Mouse (Mus musculus): ENCODE data around the gene Sdk2. TPM values are rescaled to one million over a fixed set of nuclear protein-coding genes. Genes with fewer than 3 reads are reported as not detected.

Gene Sdk2
- polyA plus RNA-seq, 1 experiment = 3.0 TPM

DNA sequence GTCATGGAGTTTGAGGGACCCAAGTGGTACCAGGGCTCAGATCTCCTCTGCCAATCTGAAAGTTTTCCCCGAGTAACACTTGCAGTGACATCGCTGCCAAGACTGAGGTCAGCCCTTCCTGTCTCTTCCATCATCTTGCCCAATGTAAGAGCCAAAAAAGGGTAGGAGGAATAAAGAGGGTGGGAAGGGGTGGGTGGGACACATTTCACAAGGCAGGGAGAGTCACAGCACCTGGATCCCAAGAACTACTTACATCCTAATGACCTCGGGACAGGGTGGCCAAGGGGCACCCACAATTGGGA lies 329.3 kb downstream of the Sdk2 start:
- no peak overlapping the region for H3K4me3 ChIP-seq (ENCODE audit: extremely low read depth, insufficient read depth, insufficient read length)
- no peak for DNase-seq (ENCODE audit: low read depth in 1 of 2, low spot score in 2 of 2)
- no peaks in the 10 kb centered on the region for H3K36me3 ChIP-seq (ENCODE audit: control insufficient read depth, insufficient read depth, low read length)
- H3K4me1 ChIP-seq (ENCODE audit: control insufficient read depth, insufficient read depth, insufficient read length) = peaks cover 9% of the 10 kb centered on the region; the same call in 1 of the 2 replicates
- no peaks in the 10 kb centered on the region for H3K27me3 ChIP-seq (ENCODE audit: control insufficient read depth, insufficient read depth, low read length)
- no peak overlapping the region for H3K27ac ChIP-seq (ENCODE audit: insufficient read depth, low read length)
- TF ChIP-seq CTCF (IDR thresholded peaks at IDR 0.05; ENCODE audit: extremely low read depth, insufficient read depth, insufficient read length, insufficient replicate concordance) = no peak
- TF ChIP-seq POLR2A (IDR thresholded peaks at IDR 0.05; ENCODE audit: low read depth, low read length) = no peak
- WGBS = 55% methylated on average over 3 of the region's 3 CpGs

DNA sequence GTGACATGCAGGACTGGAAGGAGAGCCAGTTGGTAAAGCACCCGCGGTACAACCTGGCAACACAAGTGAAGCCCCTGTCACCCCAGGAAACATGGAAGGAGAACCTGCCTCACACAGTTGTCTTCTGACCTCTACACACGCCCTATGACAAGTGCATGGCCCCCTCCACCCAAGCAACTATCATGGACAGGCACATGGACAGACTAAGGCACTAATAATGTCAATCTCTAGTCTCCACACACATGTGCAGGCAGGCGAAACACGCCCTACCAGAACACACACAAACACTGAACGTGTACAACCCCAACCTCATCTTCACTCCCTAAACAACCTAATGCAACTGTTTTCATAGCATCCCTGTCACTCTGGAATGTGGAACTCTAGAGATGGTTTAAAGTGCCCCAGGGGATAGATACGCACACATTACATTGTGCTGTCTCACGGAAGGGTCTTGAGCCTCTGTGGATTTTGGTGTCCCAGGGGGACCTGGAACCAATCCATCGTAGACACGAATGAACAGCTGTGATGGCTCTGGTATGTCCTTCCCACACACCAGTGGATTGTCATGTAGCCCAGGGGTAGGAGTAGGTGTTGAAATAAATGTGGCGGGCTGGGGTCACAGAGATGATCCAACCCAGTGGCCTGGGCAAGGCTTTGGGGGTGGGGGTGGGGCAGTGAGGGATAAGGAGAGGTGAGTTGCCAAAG lies 329.8 kb downstream of the Sdk2 start:
- H3K27ac ChIP-seq (ENCODE audit: insufficient read depth, low read length) = no peak overlapping the region
- DNase-seq (ENCODE audit: low read depth in 1 of 2, low spot score in 2 of 2) = no peak
- H3K27me3 ChIP-seq (ENCODE audit: control insufficient read depth, insufficient read depth, low read length) = no peaks in the 10 kb centered on the region
- 88% methylated on average over 11 of the region's 11 CpGs for WGBS
- no peaks in the 10 kb centered on the region for H3K36me3 ChIP-seq (ENCODE audit: control insufficient read depth, insufficient read depth, low read length)
- peaks cover 9% of the 10 kb centered on the region; the same call in 1 of the 2 replicates for H3K4me1 ChIP-seq (ENCODE audit: control insufficient read depth, insufficient read depth, insufficient read length)
- no peak overlapping the region for H3K4me3 ChIP-seq (ENCODE audit: extremely low read depth, insufficient read depth, insufficient read length)
- TF ChIP-seq POLR2A (IDR thresholded peaks at IDR 0.05; ENCODE audit: low read depth, low read length) (no peak), CTCF (IDR thresholded peaks at IDR 0.05; ENCODE audit: extremely low read depth, insufficient read depth, insufficient read length, insufficient replicate concordance) (no peak)

DNA sequence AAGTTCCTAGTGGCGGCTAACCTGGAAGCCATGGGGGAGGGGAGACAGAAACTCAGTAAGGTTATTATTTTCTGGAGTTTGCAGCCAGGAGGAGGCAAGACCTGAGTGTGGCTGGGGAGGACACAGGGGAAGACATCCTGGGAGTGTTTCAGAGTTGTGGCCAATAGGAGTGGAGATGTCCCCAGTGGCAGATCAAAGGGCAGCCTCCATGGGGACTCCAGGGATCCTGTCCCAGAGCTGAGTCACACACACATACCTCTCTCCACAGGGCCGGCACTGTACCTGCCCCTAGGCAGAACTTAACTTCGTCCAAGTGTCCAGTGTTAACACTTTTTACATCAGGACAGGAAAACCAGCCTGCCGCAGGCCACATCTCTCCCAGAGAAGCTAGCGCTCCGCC lies 331.7 kb downstream of the Sdk2 start:
- H3K27me3 ChIP-seq (ENCODE audit: control insufficient read depth, insufficient read depth, low read length) = no peaks in the 10 kb centered on the region
- TF ChIP-seq CTCF (IDR thresholded peaks at IDR 0.05; ENCODE audit: extremely low read depth, insufficient read depth, insufficient read length, insufficient replicate concordance) (no peak), POLR2A (IDR thresholded peaks at IDR 0.05; ENCODE audit: low read depth, low read length) (no peak)
- H3K36me3 ChIP-seq (ENCODE audit: control insufficient read depth, insufficient read depth, low read length) = no peaks in the 10 kb centered on the region
- H3K4me3 ChIP-seq (ENCODE audit: extremely low read depth, insufficient read depth, insufficient read length) = no peak overlapping the region
- peaks cover 9% of the 10 kb centered on the region; the same call in 1 of the 2 replicates for H3K4me1 ChIP-seq (ENCODE audit: control insufficient read depth, insufficient read depth, insufficient read length)
- no peak overlapping the region for H3K27ac ChIP-seq (ENCODE audit: insufficient read depth, low read length)
- 93% methylated on average over 6 of the region's 6 CpGs for WGBS
- no peak for DNase-seq (ENCODE audit: low read depth in 1 of 2, low spot score in 2 of 2)

DNA sequence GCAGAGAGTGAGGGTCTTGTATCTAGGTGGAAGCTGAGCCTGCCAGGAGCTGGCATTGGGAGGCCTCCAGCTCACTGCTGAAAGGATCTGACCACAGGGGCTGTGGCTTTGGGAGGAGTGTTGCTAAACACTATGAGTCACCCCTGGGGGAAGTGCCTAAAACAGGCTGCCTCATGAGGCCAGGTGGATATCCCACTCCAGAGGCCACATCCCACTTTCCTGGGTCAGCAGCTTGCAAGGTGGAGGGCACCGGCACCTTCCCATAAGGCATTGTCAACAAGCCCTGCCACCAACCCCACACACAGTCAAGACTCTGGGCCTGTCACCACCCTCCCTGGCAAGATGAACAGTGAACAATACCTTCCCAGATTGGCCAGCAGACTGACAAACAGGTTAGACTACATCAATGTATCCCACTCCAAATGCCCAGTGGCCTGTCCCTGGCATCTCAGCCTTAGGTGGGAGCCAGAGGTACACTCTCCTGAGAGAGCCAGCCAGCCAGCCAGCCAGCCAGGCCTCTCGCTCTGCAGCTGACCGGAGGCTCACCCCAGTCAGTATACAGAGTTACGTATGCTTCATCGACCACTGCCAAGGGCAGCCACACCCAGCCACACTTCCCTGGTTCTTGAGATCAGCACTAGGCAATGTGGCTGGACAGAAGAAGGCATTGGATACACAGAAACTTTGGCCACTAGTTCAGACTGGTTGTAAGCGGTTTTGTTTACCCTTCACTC lies 333.0 kb downstream of the Sdk2 start:
- H3K27me3 ChIP-seq (ENCODE audit: control insufficient read depth, insufficient read depth, low read length) = no peaks in the 10 kb centered on the region
- H3K27ac ChIP-seq (ENCODE audit: insufficient read depth, low read length) = no peak overlapping the region
- H3K4me1 ChIP-seq (ENCODE audit: control insufficient read depth, insufficient read depth, insufficient read length) = peaks cover 9% of the 10 kb centered on the region; the same call in 1 of the 2 replicates
- DNase-seq (ENCODE audit: low read depth in 1 of 2, low spot score in 2 of 2) = no peak
- H3K36me3 ChIP-seq (ENCODE audit: control insufficient read depth, insufficient read depth, low read length) = peaks cover 5% of the 10 kb centered on the region
- WGBS = 69% methylated on average over 6 of the region's 6 CpGs
- TF ChIP-seq POLR2A (IDR thresholded peaks at IDR 0.05; ENCODE audit: low read depth, low read length) = no peak
- no peak for TF ChIP-seq CTCF (IDR thresholded peaks at IDR 0.05; ENCODE audit: extremely low read depth, insufficient read depth, insufficient read length, insufficient replicate concordance)
- no peak overlapping the region for H3K4me3 ChIP-seq (ENCODE audit: extremely low read depth, insufficient read depth, insufficient read length)

DNA sequence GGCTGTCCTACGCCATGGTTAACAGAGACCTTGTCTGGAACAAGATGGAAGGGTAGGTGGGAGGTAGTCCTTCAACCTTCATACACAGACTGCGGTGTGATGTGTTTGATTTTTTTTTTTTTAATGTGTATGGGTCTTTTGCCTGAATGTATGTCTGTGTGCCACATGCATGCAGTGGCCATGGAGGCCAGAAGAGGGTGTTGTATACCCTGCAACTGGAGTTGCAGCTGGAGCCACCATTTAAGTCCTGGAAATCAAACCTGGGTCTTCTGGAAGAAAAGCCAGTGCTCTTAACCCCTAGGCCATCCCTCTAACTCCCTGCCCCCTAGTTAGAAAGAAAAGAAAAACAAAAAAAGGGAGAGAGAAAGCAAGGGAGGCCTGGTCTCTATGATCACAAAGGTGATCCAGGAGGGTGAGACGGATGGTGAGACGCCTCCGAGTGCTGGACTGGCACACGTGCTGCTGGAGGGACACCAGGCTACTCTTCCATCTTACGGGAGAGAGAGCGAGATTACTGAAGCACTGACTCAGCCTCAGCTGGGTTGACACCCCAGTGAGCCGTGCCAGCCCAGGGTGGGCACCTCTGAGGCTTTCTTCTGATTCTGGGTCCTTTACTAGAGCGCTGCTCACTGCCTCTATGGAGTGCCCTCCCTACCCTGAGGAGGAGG lies 334.8 kb downstream of the Sdk2 start:
- DNase-seq (ENCODE audit: low read depth in 1 of 2, low spot score in 2 of 2) = no peak
- WGBS = 94% methylated on average over 10 of the region's 10 CpGs
- TF ChIP-seq CTCF (IDR thresholded peaks at IDR 0.05; ENCODE audit: extremely low read depth, insufficient read depth, insufficient read length, insufficient replicate concordance) (no peak), POLR2A (IDR thresholded peaks at IDR 0.05; ENCODE audit: low read depth, low read length) (no peak)
- Histone ChIP-seq H3K27ac (ENCODE audit: insufficient read depth, low read length) (no peak overlapping the region), H3K36me3 (ENCODE audit: control insufficient read depth, insufficient read depth, low read length) (peaks cover 14% of the 10 kb centered on the region), H3K4me1 (ENCODE audit: control insufficient read depth, insufficient read depth, insufficient read length) (peaks cover 3% of the 10 kb centered on the region; the same call in 1 of the 2 replicates), H3K4me3 (ENCODE audit: extremely low read depth, insufficient read depth, insufficient read length) (no peak overlapping the region), H3K27me3 (ENCODE audit: control insufficient read depth, insufficient read depth, low read length) (no peaks in the 10 kb centered on the region)

DNA sequence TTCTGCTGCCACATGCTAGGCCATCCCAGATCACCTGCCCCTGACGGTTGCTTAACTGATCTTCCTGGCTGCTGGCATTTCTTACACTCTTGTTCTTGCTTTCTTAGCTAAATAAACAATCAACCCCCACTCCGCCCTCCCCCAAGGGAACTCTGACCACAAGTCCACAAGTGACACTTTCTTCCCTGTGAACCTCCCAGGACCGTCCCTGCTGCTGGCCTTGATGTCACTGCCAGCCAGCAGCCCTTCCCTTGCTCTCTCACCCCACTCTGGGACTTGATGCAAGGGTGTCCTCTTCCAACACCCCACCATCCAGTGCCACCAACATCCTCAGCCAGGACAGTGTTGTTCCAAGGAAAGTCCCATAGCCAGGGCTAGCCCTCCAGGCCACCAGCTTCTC lies 336.0 kb downstream of the Sdk2 start:
- no peak for DNase-seq (ENCODE audit: low read depth in 1 of 2, low spot score in 2 of 2)
- peaks cover 3% of the 10 kb centered on the region; the same call in 1 of the 2 replicates for H3K4me1 ChIP-seq (ENCODE audit: control insufficient read depth, insufficient read depth, insufficient read length)
- no peak overlapping the region for H3K4me3 ChIP-seq (ENCODE audit: extremely low read depth, insufficient read depth, insufficient read length)
- H3K27me3 ChIP-seq (ENCODE audit: control insufficient read depth, insufficient read depth, low read length) = no peaks in the 10 kb centered on the region
- no peak for TF ChIP-seq CTCF (IDR thresholded peaks at IDR 0.05; ENCODE audit: extremely low read depth, insufficient read depth, insufficient read length, insufficient replicate concordance)
- 86% methylated on average over 3 of the region's 3 CpGs for WGBS
- H3K36me3 ChIP-seq (ENCODE audit: control insufficient read depth, insufficient read depth, low read length) = peaks cover 15% of the 10 kb centered on the region
- no peak overlapping the region for H3K27ac ChIP-seq (ENCODE audit: insufficient read depth, low read length)
